Mouse (Mus musculus) MEL (cell line): ENCODE results near the gene Kmt5a.

Experiments
- CTCF ChIP-seq, 3 experiments: IDR thresholded peaks in 2 of 3; conservative IDR thresholded peaks in 1 of 3; 2 replicates each; pipeline ENCODE4 v1.5.1; 2011 to 2012; ENCODE audit warnings: low read length in 3 of 3, low read depth in 2 of 3, mild to moderate bottlenecking in 2 of 3, improper control_type of control experiment in 1 of 3, inconsistent platforms in 1 of 3, mixed read lengths in 1 of 3, moderate library complexity in 1 of 3; ENCODE audit not compliant: control insufficient read depth in 1 of 3, insufficient read depth in 1 of 3, poor library complexity in 1 of 3, severe bottlenecking in 1 of 3
- JUND ChIP-seq: IDR thresholded peaks from 2 replicates; pipeline ENCODE4 v1.6.1; 2011; ENCODE audit warnings: low read depth, mild to moderate bottlenecking, improper control_type of control experiment, low read length
- POLR2A ChIP-seq, 2 experiments: IDR thresholded peaks; 2 replicates each; pipeline ENCODE4 v1.6.1; 2011 to 2012; ENCODE audit warnings: low read length in 2 of 2, mild to moderate bottlenecking in 2 of 2, control low read depth in 1 of 2, improper control_type of control experiment in 1 of 2, low read depth in 1 of 2, moderate library complexity in 1 of 2; ENCODE audit not compliant: control insufficient read depth in 1 of 2, insufficient read depth in 1 of 2, poor library complexity in 1 of 2
- ZMIZ1 ChIP-seq: IDR thresholded peaks from 2 replicates; pipeline ENCODE4 v1.6.1; 2012; ENCODE audit warnings: low read depth, mild to moderate bottlenecking, inconsistent platforms, low read length, improper control_type of control experiment, moderate library complexity
- ZNF384 ChIP-seq: IDR thresholded peaks from 2 replicates; pipeline ENCODE4 v1.6.1; 2012; ENCODE audit warnings: low read depth, mild to moderate bottlenecking, inconsistent platforms, low read length, improper control_type of control experiment

- TF ChIP-seq CTCF (IDR thresholded peaks at IDR 0.05 in 2 of 3, conservative IDR thresholded peaks at IDR 0.05 in 1 of 3; ENCODE audit: control insufficient read depth in 1 of 3, insufficient read depth in 1 of 3, low read depth in 2 of 3, low read length in 3 of 3, poor library complexity in 1 of 3, severe bottlenecking in 1 of 3), result no peak
- TF ChIP-seq ZMIZ1, result 0 out of 2 replicates have a peak, but pooled peaks have one; percentile 25
- TF ChIP-seq POLR2A (IDR thresholded peaks at IDR 0.05; ENCODE audit: control insufficient read depth in 1 of 2, insufficient read depth in 1 of 2, low read depth in 1 of 2, low read length in 2 of 2, poor library complexity in 1 of 2), result peak; percentile 31 to 81; a peak in 2 of 4 replicates
- TF ChIP-seq ZNF384, result peak; percentile 90
- no peak for TF ChIP-seq JUND
These were observed at the start of gene Kmt5a for GRCm38 (mm10) chr5:124439447-124440093.
